Mouse (Mus musculus) C2C12 (cell line): ENCODE results near the gene Asic3.

Source experiments
- CTCF ChIP-seq: IDR thresholded peaks from one replicate; pipeline ENCODE4 v1.5.1; 2011; ENCODE audit not compliant: control insufficient read depth, insufficient read depth, insufficient read length
- USF1 ChIP-seq: IDR thresholded peaks from one replicate; pipeline ENCODE4 v1.6.1; 2011; ENCODE audit warnings: low read depth, mild to moderate bottlenecking, control low read depth, moderate library complexity

GRCm38 (mm10) chr5:24366426-24366825 is 46.8 kb upstream of the Asic3 start:
- no peak for TF ChIP-seq CTCF
- TF ChIP-seq USF1: no peak
